Mouse (Mus musculus) forebrain, embryonic 16.5 days (tissue): ENCODE results near the gene Mrpl23. TPM values are rescaled to one million over a fixed set of nuclear protein-coding genes. Genes with fewer than 3 reads are reported as not detected.

Source experiments
- ATAC-seq: fragments of 200-750 bp; cut with Nextera tagmentation; 2 replicates; pipeline ENCODE4 v1.8.0; 2017; ENCODE audit warnings: mild to moderate bottlenecking, moderate library complexity
- H3K27ac ChIP-seq: fragments of 300-500 bp; sonication (generic); 2 replicates; pipeline ENCODE4 v1.5.1; 2014; ENCODE audit warnings: low read length, control low read depth
- H3K27me3 ChIP-seq: fragments of 300-500 bp; sonication (generic); replicated peaks from 2 replicates; pipeline ENCODE4 v1.6.1; 2014; ENCODE audit warnings: low read length; ENCODE audit not compliant: control insufficient read depth, insufficient read depth
- H3K36me3 ChIP-seq: fragments of 300-500 bp; sonication (generic); 2 replicates; pipeline ENCODE4 v1.6.1; 2014; ENCODE audit not compliant: control insufficient read depth, insufficient read depth
- H3K4me1 ChIP-seq: fragments of 300-500 bp; sonication (generic); replicated peaks from 2 replicates; pipeline ENCODE4 v1.6.1; 2014; ENCODE audit warnings: low read length; ENCODE audit not compliant: control insufficient read depth, insufficient read depth
- H3K4me2 ChIP-seq: fragments of 300-500 bp; sonication (generic); 2 replicates; pipeline ENCODE4 v1.6.1; 2014; ENCODE audit warnings: mild to moderate bottlenecking, low read length, control low read depth
- H3K4me3 ChIP-seq: fragments of 300-500 bp; sonication (generic); replicated peaks from 2 replicates; pipeline ENCODE4 v1.5.1; 2014; ENCODE audit warnings: mild to moderate bottlenecking, low read length, control low read depth
- H3K9ac ChIP-seq: fragments of 300-500 bp; sonication (generic); replicated peaks from 2 replicates; pipeline ENCODE4 v1.6.1; 2014; ENCODE audit warnings: low read depth, low read length, control low read depth
- H3K9me3 ChIP-seq: fragments of 300-500 bp; sonication (generic); 2 replicates; pipeline ENCODE4 v1.6.1; 2016; ENCODE audit warnings: low read length; ENCODE audit not compliant: control insufficient read depth
- WGBS: fragments of 180-500 bp; shearing (Covaris S2); extraction: QIAGEN DNeasy Blood & Tissue Kit; methylation state at CpG from one replicate; pipeline ENCODE4 v1.1.7; 2014; 5-methylcytosine and 5-hydroxymethylcytosine counted together
- polyA plus RNA-seq: library from polyadenylated mRNA; unstranded; fragments of >200 nt; fragmentation: Nextera tagmentation; extraction: Ambion mirVana; gene quantifications from 2 replicates; pipeline ENCODE4 v1.2.1, GENCODE M21; 2015

Mrpl23 gene
- polyA plus RNA-seq, 1 experiment from 2014 or later, result 23.0 TPM

GRCm38 (mm10) chr7:142542771-142543303, 10.4 kb downstream of the Mrpl23 start:
- 35% methylated on average over 10 of the region's 11 CpGs for WGBS
- Histone ChIP-seq H3K27ac (no peak overlapping the region), H3K9me3 (no peaks in the 10 kb centered on the region), H3K4me1 (peaks cover 6% of the 10 kb centered on the region), H3K4me3 (no peak overlapping the region), H3K9ac (no peak overlapping the region), H3K36me3 (no peaks in the 10 kb centered on the region; the same call in 1 of the 2 replicates), H3K4me2 (no peak overlapping the region), H3K27me3 (no peaks in the 10 kb centered on the region)
- ATAC-seq, result no peak

DNA sequence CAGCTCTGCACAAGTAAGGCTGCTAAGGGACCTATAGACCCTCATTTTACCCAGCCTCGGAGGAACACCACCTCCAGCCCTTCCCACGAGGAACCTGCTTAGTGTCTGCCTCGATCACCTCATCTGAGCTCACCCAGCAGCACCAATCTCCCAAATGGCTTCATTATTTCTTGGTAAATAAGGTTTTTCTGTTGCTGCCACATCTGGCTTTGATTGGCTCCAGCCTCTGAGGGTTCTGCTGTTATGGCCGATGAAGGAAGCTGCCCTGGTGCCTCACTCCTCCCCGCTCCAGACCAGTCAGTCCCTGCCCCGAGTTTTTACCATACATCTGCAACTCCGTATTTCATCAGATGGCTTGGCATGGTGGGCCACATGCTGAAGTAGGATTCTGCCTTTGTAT, 13.5 kb downstream of the Mrpl23 start:
- Histone ChIP-seq H3K36me3 (no peaks in the 10 kb centered on the region; the same call in 1 of the 2 replicates), H3K4me3 (no peak overlapping the region), H3K4me2 (no peak overlapping the region), H3K9ac (no peak overlapping the region), H3K27me3 (no peaks in the 10 kb centered on the region), H3K27ac (no peak overlapping the region), H3K9me3 (no peaks in the 10 kb centered on the region), H3K4me1 (no peaks in the 10 kb centered on the region)
- WGBS, result 90% methylated on average over 7 of the region's 7 CpGs
- no peak for ATAC-seq

GRCm38 (mm10) chr7:142547874-142548273, 15.4 kb downstream of the Mrpl23 start:
- H3K4me2 ChIP-seq, result no peak overlapping the region
- H3K4me1 ChIP-seq, result no peaks in the 10 kb centered on the region
- H3K36me3 ChIP-seq, result no peaks in the 10 kb centered on the region
- 75% methylated on average over 2 of the region's 2 CpGs for WGBS
- no peak overlapping the region for H3K27ac ChIP-seq
- ATAC-seq, result no peak
- no peak overlapping the region for H3K9ac ChIP-seq
- H3K27me3 ChIP-seq, result no peaks in the 10 kb centered on the region
- no peak overlapping the region for H3K4me3 ChIP-seq
- H3K9me3 ChIP-seq, result no peaks in the 10 kb centered on the region

DNA sequence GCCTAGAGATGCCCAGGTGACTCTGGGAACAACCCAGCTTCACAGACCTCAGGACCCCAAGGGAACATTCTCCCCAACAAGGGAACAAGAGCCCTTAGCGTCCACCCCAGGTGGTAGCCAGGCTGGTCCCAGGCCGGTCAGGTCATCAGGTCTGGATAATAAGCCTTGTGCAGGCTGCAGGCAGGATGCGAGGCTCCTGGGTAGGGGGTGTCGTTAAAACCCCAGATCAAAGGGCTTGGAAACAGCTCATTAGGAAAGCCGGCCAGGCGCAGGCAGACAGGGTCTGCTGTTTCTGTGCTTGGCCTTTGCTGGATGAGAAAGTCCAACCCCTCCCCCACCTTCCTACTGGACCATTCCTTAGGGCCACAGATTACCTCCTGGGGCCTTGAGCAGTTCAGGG, 16.2 kb downstream of the Mrpl23 start:
- WGBS, result 14% methylated on average over 6 of the region's 6 CpGs
- no peak for ATAC-seq
- Histone ChIP-seq H3K9ac (no peak overlapping the region), H3K36me3 (no peaks in the 10 kb centered on the region), H3K4me3 (no peak overlapping the region), H3K4me2 (no peak overlapping the region), H3K4me1 (no peaks in the 10 kb centered on the region), H3K9me3 (no peaks in the 10 kb centered on the region), H3K27me3 (no peaks in the 10 kb centered on the region), H3K27ac (no peak overlapping the region)

GRCm38 (mm10) chr7:142549941-142550763, 17.7 kb downstream of the Mrpl23 start:
- no peak overlapping the region for H3K4me2 ChIP-seq
- ATAC-seq, result no peak
- no peak overlapping the region for H3K4me3 ChIP-seq
- peaks cover 14% of the 10 kb centered on the region for H3K4me1 ChIP-seq
- H3K36me3 ChIP-seq, result no peaks in the 10 kb centered on the region
- H3K27me3 ChIP-seq, result no peaks in the 10 kb centered on the region
- H3K9ac ChIP-seq, result no peak overlapping the region
- WGBS, result 87% methylated on average over 10 of the region's 10 CpGs
- H3K9me3 ChIP-seq, result no peaks in the 10 kb centered on the region
- no peak overlapping the region for H3K27ac ChIP-seq

DNA sequence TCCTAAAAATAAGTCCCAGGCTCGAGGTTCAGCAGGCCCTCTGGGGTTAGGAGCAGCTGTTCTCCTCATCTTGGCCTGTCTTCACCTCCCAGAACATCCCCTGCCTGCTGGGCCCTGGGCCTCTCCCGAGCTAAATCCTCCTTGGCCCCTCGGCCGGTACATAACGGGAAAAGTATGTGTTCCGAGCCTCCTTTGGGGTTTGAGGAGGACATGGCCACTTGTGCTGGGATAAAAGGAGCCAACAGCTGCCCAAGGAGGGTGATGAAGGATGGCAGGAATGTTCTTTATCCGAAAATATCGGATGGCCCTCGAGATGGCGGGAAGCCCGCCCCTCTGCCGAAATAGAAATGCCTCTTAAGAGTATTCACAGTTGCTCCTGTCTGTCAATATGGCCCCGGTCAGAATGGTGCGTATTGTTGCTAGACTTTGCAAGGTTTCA, 18.5 kb downstream of the Mrpl23 start:
- Histone ChIP-seq H3K9me3 (no peaks in the 10 kb centered on the region), H3K4me1 (peaks cover 14% of the 10 kb centered on the region), H3K9ac (no peak overlapping the region), H3K27me3 (no peaks in the 10 kb centered on the region), H3K4me2 (no peak overlapping the region), H3K36me3 (no peaks in the 10 kb centered on the region), H3K27ac (no peak overlapping the region), H3K4me3 (no peak overlapping the region)
- WGBS, result 88% methylated on average over 14 of the region's 14 CpGs
- no peak for ATAC-seq

- 96% methylated on average over 5 of the region's 5 CpGs for WGBS
- no peaks in the 10 kb centered on the region for H3K27me3 ChIP-seq
- H3K36me3 ChIP-seq, result no peaks in the 10 kb centered on the region
- H3K27ac ChIP-seq, result no peak overlapping the region
- no peak for ATAC-seq
- H3K9me3 ChIP-seq, result no peaks in the 10 kb centered on the region
- H3K9ac ChIP-seq, result no peak overlapping the region
- H3K4me3 ChIP-seq, result no peak overlapping the region
- H3K4me1 ChIP-seq, result peaks cover 14% of the 10 kb centered on the region
- no peak overlapping the region for H3K4me2 ChIP-seq
These were observed 19.2 kb downstream of the Mrpl23 start for GRCm38 (mm10) chr7:142551691-142552090.

DNA sequence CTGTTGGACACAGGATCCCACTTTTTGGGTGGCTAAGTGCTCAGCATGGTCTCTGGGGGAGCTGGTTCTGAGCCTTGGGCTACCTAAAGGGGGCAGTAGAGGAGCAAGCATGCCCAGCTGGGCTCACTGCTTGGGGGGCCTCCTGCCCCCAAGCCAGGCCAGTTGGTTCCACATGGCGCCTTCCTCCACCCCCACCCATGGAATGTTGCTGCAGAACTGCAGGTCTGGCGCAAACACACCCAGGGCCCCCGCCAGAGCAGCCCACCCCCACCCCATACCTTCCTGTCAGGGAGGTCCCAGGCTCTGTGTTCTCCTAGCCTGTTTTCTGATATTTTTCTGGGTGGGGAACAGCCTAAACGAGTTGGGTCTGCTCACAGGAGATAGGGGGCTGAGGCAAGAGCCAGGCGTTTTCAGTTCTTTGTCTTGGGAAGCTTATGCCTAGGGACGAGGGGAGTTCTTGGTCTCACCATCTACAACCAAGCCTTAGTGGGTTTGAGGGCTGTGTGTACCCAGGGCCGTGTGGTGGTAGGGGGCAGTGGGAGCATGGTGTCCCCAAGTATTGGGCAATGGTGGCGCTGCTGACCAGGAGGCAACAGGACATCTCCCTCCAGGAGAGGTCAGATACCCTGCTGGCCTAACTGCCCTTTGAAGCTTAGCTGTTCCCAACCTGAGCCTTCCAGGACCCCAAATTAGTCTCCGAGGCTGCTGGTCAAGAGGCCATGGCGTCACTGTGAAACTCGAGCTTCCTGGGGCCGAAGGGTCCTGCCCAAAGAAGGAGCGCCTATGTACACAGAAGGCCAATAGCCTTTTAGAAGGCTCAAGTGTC, 20.3 kb downstream of the Mrpl23 start:
- H3K4me1 ChIP-seq, result peaks cover 14% of the 10 kb centered on the region
- no peak overlapping the region for H3K27ac ChIP-seq
- H3K4me3 ChIP-seq, result no peak overlapping the region
- no peaks in the 10 kb centered on the region for H3K36me3 ChIP-seq
- H3K4me2 ChIP-seq, result no peak overlapping the region
- no peaks in the 10 kb centered on the region for H3K9me3 ChIP-seq
- ATAC-seq, result no peak
- H3K27me3 ChIP-seq, result no peaks in the 10 kb centered on the region
- no peak overlapping the region for H3K9ac ChIP-seq
- 66% methylated on average over 13 of the region's 13 CpGs for WGBS
